Mouse (Mus musculus) thymus, adult 2 months (tissue): ENCODE results near the gene Ctsl.

Experiments
- CTCF ChIP-seq: fragments of 200-500 bp; IDR thresholded peaks from 2 replicates; pipeline ENCODE4 v1.5.1; 2012; ENCODE audit warnings: mild to moderate bottlenecking, control low read depth, low read length, moderate library complexity, borderline replicate concordance; ENCODE audit not compliant: control insufficient read depth, poor library complexity, insufficient read depth; ENCODE audit errors: extremely low read depth
- POLR2A ChIP-seq: fragments of 200-500 bp; IDR thresholded peaks from 2 replicates; pipeline ENCODE4 v1.6.1; 2012; ENCODE audit warnings: mild to moderate bottlenecking, low read length, control low read depth, moderate library complexity; ENCODE audit not compliant: control insufficient read depth, poor library complexity, insufficient read depth; ENCODE audit errors: extremely low read depth

DNA sequence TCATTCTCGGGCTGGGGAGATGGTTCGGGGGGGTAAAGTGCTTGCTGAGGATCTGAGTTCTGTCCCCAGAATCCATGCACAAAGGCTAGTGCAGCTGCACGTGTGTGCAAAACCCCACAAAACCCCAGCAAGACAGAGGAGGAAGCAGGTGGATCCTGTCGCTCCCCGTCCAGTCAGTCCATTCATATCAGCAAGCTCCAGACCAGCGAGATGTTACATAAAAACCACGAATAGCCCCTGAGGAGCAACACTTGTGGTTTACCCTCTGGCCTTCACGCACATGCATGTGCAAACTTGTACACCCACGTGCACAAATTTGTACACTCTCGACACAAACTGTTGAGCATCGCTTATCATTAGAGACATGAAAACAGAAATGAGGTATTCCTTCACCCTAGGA lies 60.8 kb downstream of the Ctsl start:
- TF ChIP-seq POLR2A, result no peak
- TF ChIP-seq CTCF, result no peak
